Mouse (Mus musculus): ENCODE results near the gene Nr3c2.

Gene Nr3c2

DNA sequence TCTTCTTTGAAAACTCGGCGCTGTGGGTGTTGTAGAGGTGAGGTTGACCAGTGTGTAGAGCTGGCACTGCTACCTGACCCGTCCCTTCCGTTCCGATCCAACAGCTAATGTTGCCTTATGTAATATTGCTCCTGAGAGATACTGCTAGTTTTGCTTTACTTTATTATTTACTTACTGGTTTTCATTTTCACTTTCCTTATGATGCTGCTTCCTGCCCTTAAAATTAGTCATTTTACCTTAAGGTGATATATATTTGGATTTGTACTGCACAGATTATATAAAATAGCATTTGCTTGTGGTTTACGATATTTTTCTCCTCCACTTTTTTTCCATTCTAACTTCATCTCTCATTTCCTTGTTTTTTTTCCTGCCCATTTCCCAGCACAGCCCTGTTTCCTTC is 157.6 kb downstream of the Nr3c2 start:
- DNase-seq (ENCODE audit: low read depth): peak; percentile 5

- no peak for DNase-seq (ENCODE audit: low read depth)
Measured at GRCm38 (mm10) chr8:77082687-77083086, 183.4 kb downstream of the Nr3c2 start.

- DNase-seq (ENCODE audit: low read depth): no peak
Measured at GRCm38 (mm10) chr8:77086036-77086435, 186.8 kb downstream of the Nr3c2 start.

DNA sequence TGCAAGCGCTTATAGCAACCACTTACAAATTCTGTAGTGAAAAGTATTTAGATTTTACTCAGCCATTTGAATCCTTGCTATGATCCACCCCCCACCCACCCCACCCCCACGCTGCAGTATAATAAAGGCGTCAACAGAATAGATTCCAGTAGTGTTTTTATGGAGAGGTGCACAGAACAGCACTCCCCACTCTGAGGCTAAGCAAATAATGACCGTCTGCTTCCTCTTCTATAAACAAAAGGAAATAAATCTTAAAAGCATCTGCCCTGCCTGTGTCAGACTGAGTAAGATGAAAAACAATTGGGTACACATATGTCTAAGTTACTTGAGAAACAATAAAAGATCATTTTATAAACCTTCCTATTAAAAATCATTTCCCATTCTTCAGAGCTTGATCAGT is 197.5 kb downstream of the Nr3c2 start:
- no peak for DNase-seq (ENCODE audit: low read depth)

- DNase-seq (ENCODE audit: low read depth): no peak
Measured at GRCm38 (mm10) chr8:77098101-77098500, 198.9 kb downstream of the Nr3c2 start.

GRCm38 (mm10) chr8:77100370-77100769 is 201.1 kb downstream of the Nr3c2 start:
- no peak for DNase-seq (ENCODE audit: low read depth)

DNA sequence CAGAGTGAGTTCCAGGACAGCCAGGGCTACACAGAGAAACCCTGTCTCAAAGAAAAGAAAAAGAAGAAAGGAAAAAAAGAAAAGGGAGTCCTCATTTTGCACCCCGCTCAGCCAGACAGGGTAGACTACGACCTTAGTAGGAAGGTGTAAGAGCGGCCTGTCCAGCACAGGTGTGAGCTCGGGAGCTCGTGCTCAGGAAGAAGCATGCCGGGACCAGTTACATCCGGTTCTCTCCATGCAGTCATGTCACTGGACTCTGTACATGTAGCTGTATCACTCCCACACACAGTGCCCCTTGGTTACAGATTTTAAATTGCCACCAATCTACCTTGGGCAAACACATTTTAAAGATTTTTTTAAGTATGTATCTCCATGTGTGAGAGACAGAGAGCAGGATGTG is 203.6 kb downstream of the Nr3c2 start:
- DNase-seq (ENCODE audit: low read depth): no peak

- DNase-seq (ENCODE audit: low read depth): no peak
Measured at GRCm38 (mm10) chr8:77112719-77113118, 213.5 kb downstream of the Nr3c2 start.

DNA sequence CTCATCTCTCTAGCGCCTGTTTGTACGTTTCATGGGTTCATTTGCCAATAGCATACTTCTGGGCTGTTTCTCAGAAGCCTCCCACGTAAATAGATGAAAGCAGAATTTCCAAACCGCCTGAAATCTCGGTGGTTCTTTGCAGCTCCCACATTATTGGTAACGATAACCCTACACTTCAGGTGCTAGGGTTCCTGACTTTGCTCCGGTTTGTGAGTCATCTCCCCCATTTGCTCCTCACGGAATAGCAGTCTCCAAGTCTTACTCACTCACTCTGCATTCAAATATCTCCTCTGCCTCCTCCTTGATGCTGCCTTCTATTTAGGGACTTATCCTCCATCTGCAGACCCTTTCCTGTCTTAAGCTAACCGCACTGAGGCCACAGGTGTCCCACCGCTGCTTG is 215.5 kb downstream of the Nr3c2 start:
- DNase-seq (ENCODE audit: low read depth): no peak

GRCm38 (mm10) chr8:77116419-77117079 is 217.3 kb downstream of the Nr3c2 start:
- DNase-seq (ENCODE audit: low read depth): peak; percentile 2

DNA sequence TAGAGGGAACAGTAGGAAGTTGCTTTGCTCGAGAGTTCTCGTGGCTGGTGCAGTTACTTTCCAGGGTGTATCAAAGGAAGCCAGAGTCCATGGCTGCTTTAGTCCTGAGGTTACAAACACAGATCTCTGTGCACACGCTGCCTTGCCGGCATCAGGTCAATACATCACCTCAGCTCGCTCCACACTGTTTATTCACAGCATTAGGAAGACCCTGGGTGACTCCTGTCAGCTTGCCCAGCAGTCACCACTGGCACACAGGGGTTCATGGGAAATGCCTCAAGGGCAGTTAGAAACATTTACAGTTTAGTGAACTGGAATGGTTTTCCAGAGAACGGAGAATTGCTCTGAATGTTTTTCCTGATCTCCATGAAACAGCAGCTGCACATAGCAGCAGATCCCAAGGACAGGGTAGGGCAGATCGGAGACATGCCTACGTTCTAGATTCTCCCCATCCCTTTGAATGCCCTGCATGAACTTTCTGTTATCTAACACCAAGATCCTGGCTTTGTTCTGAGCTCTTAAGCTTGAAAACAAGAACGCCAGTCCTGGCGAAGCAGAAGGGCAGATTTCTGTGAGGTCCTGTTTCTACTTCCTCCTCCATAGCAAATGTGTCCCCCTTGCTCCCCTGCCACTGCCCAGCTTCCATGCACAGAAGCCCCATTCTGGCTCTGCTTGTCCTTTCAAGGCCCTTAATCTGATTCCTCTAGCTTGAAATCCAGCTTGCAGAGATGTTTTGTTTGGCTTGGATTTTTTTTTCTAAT is 221.7 kb downstream of the Nr3c2 start:
- DNase-seq (ENCODE audit: low read depth): no peak

DNA sequence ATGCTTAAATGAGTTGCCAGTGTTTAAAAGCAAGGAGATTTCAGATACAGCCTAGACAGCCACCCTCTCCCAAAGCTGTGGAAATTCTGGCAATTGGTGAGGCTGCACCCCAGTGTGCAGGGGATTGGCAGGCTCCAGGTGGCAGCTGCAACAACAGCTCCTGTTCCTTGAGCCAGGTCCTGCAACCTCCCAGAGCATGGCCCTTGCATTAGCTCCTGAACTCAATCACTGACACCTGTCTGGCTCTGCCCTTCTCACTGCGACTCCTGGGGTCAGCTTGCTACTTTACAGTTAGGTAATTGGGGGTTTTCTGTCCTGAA is 222.3 kb downstream of the Nr3c2 start:
- DNase-seq (ENCODE audit: low read depth): no peak

DNA sequence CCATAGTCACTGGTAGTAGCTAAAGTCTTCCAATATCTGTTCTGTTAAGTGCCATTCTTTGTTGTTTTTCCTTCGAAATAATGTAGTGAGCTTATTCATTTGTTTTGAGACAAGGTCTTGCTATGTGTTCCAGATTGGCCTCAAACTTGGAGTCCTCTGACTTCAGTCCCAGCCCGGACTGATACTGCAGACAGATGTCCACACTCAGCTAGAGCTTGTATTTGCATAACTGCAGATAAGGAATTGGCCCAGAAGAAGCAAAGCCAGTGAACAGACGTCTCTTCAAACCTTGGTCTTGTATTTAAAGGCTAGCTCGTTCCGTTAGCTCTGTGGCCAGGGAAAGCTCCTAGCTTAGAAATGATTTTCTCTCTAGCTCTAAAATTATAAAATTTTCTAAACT is 223.1 kb downstream of the Nr3c2 start:
- DNase-seq (ENCODE audit: low read depth): no peak

GRCm38 (mm10) chr8:77125777-77126176 is 226.5 kb downstream of the Nr3c2 start:
- no peak for DNase-seq (ENCODE audit: low read depth)

DNA sequence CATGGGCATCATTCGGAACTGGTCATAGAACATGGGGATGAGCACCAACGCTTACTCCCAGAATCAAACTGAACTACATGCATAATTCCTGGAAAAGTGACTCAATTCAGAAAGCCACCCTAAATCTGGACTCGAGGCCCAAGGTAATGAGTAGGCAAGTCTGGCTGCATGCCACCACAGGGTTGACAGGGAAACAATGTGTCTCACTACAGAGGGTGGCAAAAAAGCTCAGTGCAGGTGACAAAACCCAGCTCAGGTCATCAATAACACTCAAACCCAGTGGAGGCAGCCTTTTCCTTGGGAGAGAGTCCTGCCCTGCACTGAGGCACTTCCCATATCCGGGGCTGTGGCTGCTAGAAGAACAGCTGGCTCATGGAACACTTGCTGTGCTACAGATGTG is 228.8 kb downstream of the Nr3c2 start:
- no peak for DNase-seq (ENCODE audit: low read depth)

DNA sequence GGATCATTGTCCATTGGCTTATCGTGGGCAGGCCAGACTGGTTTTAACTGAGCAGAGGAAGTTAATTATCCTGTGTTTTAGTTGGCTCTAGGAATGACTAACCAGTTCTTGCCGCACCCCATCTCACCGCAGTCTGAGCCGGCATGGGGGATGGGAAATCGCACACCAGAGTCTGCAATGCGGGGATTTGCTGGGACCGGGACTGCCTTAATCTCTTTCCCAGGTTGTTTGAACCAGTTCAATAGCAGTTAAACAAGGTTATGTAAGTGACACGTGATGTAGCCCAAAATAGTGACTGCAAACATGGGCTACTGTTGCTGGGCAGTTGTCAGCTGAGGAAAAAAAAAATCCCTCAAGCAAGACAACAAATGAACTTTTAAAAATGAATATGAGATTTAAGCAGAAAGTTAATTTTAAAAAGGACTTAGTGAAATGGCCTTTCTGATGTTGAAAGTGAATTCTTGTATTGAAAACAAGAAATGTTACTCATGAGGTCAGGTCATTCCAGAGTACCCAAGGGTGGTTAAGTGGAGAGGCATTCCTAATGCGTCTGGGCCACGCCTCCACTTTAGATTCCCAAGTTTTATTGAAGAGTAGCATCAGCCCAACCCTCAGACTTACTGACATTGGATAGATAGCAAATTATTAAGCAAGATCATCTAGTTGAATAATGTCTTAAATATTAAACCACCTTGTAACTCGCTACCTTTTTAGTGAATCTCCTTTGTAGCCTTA is 233.8 kb downstream of the Nr3c2 start:
- DNase-seq (ENCODE audit: low read depth): no peak

DNA sequence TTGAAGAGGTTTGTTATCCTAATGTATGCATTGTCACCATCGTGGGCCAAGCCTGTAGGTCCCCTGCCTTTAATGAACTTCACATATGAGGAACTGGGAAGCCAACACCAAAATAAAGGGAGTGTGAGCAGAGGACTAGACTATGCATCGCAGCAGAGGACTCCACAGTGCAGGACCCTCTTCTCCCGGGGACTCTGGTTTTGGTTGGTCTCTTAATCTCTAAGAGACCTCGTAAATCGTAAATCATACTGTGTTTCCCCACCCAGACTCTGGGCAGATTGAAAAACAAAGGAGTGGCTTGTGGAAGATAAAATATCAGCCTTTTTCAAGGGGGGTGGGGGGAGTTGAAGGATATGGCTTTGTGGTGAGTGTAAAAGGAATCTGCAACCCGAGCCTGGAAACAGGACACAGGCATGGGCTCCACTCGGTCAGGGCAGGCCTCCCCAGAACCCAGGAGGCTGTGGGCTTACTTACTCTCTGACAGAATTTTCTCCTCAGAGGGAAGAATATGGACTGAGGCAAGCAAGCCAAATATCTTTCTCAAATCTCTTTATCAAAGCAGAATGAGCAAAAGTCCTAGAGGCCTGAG is 234.6 kb downstream of the Nr3c2 start:
- no peak for DNase-seq (ENCODE audit: low read depth)

DNA sequence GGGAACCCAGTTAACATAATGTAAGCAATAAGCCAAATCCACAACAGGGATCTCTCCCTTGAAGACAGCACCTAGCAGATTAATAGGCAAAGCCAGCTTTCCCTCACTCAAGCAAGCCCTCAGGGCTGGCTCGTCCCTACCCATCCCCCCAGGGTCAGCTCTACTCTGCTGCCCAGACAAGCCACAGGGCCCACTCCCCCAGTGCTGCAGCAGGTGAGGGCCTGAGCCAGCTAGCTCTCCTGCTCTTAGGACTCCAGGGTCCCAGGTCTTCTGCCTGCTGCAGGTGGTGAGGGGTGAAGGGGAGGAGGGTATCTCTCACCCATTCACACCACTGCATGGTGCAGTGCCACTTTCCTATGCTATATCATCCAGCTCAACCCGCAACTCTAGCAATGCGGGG is 246.0 kb downstream of the Nr3c2 start:
- DNase-seq (ENCODE audit: low read depth): no peak

DNA sequence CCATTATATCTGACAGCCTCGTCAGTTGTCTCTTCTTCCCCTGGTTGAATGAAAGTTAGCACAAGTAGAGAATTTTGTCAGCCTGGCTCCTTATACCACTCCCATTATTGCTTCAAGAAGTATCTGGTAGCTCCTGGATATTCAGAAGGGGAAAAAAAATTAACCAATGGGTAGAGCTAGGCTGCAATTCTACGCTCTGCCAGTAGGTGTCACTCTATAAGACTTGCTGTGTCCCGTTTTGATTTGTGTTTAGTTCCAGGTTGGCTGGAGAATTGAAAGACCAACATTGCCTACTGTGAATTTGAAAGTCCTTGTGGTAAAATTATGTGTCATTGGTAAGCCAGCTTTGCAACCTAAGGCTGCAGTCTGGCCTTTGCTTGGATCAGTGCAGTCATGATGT is 255.3 kb downstream of the Nr3c2 start:
- DNase-seq (ENCODE audit: low read depth): peak; percentile 67

GRCm38 (mm10) chr8:77169320-77169719 is 270.1 kb downstream of the Nr3c2 start:
- no peak for DNase-seq (ENCODE audit: low read depth)

GRCm38 (mm10) chr8:77169757-77170438 is 270.7 kb downstream of the Nr3c2 start:
- DNase-seq (ENCODE audit: low read depth): no peak

DNA sequence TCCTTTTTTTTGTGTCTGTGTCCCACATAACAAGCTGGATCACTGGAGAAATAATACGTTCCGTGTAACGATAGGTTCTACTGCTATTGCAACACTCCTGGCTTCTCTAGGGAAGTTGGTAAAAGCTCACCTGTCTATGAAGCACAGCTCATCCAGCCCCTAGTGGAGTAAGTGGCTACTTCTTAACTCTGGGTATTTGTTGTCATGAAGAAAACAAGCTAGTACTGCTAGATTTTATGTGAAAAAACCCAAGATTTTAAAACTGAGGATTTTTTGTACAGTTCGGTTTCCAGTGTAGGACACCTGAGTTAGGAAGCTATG is 271.2 kb downstream of the Nr3c2 start:
- DNase-seq (ENCODE audit: low read depth): no peak

All from induced T-regulatory cell, adult 2 months (primary cell).